Mouse (Mus musculus) thymus, postnatal 4 days (tissue): ENCODE measurements around the gene Nbeal2.

ENCODE experiments used
- DNase-seq: peaks from one replicate; pipeline ENCODE4 v3.0.0; 2021

The Nbeal2 gene

DNA sequence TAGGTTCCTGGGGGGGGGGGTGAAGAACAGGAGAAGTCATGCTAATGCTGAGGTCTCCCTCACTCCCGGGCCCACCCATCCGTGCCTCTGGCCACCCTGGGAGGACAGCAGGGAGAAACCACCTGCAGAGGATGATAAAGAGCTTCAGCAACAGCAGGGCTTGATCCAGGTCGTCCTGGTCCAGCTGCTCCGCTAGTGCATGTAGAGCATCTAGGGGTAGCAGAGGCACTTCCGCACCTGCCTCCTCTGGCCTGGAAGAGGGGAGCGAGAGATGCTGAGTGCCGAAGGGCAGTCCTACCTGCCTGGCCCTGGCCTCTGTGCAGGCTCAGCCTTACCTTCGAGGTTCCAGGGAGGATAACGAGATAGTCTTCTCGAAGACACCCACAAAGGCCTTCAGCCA lies 9.7 kb downstream of the Nbeal2 start:
- peak; percentile 51 for DNase-seq

DNA sequence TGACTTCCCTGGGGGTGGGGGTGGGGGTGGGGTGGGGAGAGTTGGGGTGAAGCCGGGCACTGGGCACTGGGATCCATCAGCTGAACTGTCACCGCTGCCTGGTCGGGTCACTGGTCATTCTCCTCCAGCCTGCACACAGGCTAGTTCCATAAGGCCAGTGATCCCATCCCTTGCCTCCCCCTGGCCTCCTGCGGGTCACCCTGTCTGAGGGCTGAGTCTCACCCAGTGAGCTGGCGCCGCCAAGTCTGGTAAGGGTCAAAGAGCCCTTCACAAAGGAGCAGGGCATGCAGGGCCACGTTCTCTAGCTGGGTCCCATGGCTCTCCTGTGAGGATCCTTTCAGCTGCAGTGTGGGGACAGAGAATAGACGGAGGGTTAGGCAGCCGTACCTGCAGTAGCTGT lies 10.2 kb downstream of the Nbeal2 start:
- DNase-seq: no peak

DNA sequence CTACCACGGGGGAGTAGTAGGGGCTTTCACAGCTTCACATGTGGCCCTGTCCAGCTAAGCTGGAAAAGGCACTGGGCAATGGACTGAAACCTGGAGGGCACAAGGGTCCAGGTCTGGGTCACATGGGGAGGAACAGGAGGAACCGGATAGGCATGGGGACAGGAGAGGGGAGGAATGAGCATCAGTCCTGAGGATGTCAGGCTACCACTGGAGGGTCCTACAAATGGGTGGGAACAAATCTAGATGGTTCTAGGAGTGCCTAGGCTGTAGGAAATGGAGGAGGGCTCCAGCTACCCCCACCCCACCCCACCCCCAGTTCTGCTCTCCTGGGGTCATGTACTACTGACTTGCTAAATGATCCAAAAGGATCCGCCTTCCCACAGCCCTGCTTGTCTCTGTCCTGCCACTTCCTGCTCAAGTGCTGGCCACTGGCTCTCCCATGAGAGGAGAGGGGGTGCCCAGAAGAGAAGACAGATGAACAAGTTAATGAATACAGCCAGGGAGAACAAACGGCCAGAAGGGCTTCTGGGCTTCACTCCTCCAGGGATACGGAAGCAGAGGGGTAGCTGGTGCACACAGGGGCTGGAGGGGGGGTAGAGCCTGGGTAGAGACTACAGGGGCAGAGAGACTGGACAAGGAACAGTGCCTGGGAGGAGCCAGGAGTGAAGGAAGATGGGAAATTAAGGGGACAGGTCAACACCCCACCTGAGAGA lies 11.0 kb downstream of the Nbeal2 start:
- no peak for DNase-seq

DNA sequence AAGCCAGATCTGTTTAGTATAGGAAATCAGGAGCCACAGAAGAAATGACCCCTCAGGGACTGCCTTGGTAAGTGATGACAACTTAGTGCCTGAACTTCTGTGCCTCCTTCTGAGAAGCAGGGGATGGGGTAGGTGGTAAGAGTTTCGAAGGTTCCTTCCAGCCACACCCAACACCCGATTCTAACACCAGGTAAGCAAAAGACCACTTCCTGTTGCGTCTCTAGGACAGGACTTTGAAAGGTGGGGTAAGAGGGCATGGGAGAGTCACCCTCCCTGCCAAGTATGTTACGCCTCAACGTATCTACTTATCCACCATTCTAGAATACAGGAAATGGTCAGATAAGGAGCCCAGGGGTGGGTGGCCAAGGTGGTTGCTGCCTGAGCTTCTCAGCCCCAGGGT lies 13.0 kb downstream of the Nbeal2 start:
- no peak for DNase-seq

DNA sequence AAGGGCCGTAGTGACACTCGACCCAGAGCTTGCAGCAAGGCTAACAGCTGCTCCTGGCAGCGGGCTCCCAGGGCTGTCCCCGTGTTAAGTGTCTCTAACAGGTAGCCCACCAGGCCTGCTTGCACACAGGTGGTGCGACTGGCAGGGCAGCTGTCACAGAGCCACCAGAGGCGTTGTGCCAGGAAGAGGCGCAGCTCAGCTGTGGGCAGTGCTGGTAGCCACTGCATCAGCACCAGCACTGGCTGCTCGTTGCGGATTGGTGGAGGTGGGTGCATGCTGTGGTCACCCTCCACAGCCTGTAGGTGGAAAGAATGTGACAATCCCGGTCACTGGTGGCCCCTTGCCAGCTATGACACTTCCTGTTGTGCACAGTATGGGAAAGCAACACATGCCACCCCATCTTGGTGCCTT lies 15.3 kb downstream of the Nbeal2 start:
- DNase-seq: no peak

DNA sequence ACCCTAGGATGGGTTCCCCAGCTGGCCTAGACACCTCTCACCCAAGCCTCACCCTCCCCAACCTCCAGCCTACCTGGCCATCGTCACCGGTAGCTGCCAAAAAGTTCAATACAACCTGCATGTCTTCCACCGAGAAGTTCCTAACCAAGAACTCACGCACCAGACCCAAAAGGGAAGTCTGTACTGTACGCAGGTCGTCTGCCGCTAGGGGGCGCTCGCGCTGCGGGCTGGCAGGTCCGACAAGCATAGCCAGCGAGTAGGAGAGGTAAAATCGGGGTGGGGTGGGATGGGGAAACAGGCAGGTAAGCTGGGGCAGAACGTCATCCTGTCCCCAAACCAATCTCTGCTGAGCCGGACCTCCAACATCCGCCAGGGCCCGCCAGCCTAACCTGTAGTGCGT lies 18.7 kb downstream of the Nbeal2 start:
- DNase-seq: peak; percentile 99

DNA sequence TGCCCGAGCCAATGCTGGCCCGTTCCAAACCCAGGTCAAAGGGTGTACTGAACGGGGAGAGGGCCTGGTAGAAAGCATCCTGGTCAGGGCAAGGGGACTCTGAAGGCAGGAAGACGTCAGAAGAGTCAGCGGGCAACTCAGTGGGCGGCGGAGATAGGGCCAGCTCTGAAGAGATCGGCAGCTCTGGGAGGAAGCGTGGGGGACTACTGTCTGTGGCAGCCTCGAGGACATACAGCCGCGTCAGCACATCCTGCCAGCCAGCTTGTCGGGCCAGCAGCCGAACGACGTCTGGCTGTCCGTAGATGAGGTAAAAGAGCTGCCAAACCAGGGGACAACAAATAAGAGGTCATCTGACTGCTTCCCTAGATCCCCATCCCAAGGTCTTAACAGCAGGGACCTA lies 20.1 kb downstream of the Nbeal2 start:
- no peak for DNase-seq

DNA sequence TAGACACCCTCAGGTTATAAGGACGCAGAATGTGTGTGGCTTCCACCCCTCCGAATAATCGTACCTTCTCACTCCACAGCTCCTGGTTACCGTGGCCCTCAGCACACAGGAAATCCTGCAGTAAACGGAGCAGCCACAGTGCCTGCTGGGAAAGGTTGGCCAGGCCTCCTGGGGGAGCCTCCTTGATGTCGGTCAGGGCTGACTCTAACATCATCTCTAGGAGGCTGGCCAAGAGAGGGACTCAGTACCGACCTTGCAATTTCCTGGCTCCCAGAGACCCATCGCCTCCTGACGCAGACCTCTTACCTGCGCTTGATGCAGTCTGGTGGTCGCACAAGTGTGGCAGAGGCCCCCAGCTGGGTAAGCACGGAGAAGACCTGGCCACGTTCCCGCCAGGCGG lies 21.3 kb downstream of the Nbeal2 start:
- no peak for DNase-seq

DNA sequence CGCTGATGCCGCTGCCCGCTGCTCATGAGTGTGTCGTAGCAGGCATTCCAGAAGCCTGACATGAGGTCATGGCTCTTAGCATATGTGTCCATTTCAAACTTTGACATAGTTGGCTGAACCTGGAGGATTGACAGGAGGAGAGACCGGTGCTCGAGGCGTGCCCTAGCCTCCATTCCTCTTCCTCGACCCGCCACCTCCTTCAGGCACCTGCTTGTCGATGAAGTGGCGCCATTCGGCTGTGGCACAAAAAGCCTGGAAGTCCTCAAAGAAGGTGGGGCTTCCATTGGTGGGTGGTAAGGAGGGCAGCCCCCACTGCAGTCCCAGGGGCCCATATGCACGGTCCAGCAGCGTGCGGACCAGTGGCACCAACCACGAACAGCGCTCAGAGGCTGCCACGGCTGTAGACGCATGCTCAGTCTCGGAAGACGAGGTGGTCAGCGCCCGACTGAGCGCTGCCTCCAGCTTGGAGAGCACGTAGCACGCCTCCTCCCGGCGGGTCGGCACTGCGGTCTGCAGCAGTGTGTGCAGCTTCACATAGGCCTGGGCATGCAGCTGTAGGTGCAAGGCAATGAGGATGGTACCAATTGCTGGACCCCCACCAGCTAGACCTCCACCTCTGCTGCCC lies 22.2 kb downstream of the Nbeal2 start:
- peak; percentile 19 for DNase-seq

DNA sequence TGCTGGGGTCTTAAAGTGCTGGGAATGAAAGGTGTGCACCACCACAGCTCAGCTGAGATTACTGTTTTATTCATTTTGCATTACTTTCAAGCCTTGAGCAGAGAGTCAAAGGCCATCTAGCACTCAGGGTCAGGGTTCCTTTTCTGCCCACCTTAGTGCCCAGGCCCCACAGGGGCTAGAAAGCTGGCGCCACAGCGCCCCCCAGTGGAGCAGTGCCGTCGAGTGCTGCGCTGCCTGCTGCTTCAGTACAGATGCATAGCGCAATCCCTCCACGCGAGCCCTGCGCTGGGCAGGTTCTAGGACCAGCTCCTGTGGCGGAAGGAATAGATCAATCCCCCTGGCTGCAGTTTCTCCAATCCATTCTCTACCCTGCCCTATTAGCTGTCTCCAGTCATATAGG lies 22.8 kb downstream of the Nbeal2 start:
- DNase-seq: peak; percentile 83

DNA sequence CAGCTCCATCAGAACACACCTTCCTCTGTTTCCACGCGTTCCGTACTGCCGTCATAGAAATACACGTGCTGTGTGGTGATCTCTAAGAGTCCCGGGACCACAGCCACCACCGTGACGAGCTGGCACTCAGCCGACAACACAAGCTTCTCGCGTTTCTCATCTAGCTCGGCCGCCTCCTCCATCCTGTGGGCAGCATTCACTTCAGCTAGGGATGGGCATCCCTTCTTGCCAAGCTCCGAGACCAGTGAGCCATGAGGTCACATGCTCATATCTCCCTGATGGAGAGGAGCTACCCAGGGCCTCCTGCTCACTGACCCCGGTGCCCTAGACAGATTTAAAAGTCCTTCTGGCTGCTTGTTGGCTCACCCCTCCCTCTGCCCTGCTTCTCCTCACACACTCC lies 23.8 kb downstream of the Nbeal2 start:
- DNase-seq: peak; percentile 6

DNA sequence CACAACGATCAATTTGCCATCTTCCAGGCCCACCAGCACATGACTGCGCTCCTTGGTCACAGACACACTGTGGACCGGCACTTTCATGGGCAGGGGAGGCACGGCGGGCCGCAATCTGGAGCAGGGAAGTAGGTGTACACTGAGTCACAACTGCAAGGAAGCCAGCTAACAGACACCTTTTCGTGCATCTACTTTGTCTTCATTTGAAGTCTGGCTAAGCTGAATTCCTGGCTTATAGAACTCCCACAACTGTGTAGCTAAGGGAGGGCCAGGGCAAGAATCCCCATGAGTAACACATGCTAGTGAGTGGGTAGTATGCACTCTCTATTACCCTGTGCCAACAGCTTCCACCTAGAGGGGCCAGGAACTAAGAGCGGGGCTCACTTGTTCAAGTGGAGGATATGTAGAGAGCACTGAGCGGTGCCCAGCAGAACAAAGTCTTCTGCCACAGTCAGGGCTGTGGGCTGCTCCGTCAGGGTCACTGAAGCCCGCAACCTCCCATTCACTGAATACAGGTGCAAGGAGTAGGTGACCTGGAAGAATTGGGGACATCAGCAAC lies 28.5 kb downstream of the Nbeal2 start:
- no peak for DNase-seq

DNA sequence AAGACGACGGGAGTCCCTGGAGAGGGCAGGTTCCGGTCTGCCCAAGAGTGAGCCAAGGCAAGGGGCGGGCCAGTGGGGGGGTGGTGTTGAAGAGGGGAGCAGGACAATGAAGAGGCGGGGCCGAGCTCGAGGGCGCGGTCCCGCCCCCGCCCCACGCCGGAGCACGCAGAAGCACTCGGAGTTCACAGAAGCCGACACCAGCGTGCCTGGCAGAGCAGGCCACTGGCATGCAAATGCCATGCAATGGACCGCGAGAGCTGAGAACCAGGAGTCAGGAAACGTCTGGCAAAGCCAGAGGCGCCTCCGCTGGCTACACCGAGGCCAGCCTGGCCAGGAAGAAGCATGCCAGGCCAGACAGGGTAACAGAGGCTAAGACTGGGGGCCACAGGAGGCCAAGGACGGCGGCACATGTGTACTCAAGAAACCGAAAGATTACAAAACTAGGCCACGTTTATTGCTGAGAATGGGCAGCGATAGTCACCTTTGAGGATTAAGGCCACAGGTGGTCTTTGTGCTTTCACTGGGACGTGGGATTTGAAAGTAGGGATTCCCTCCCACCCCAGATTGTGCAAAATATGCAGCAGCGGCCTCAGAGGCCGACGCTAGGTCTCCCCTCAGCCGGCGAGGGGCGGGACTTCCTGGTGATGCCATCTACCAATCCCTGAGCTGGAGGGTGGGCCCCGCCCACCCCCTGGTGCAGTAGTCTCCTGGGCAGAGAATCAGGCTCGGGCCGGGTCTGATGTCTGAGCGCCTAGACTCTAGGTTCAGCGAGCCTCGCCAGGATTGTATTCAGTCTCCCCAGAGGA lies 29.4 kb downstream of the Nbeal2 start, which contains the start of gene Nradd:
Gene Nradd, minus strand, starts transcription at position 92 of the 806 bp plus-strand sequence.
- DNase-seq: no peak

DNA sequence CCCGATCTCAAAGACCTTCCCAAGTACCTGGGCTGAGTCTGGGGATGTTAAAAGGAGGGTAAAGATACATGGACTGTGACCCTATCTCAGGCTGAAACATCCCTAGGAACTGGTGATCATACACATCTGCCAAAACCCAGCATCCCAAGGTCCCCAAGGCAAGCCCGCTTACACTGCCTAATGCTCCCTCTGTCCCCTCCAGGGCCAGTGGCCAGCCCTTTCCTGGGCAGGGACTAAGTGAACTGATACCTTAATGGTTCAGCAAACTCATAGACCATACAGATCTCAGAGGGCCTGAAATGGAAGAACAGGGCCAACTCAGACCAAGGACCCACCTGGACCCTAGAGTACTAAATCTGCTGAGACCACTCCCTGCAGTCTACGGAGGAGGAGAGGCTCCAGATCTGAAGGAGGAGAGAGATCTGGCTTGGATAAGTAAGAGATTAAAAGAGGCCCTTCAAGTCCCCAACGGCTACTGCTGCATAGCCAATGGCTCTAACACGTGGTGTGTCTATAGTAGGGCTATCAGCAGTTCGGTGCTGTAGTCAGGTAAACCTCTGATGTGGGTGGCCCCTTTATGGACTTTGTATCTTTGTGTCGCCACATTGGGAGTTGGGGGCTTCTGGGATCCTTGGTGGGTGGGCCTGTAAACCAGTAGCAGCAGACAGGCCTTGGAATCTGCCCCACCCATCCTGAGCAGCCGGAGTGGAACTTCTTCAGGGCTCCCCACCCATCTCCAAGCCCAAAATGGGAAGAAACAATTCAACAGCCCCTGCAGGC lies 30.4 kb downstream of the Nbeal2 start:
- no peak for DNase-seq

DNA sequence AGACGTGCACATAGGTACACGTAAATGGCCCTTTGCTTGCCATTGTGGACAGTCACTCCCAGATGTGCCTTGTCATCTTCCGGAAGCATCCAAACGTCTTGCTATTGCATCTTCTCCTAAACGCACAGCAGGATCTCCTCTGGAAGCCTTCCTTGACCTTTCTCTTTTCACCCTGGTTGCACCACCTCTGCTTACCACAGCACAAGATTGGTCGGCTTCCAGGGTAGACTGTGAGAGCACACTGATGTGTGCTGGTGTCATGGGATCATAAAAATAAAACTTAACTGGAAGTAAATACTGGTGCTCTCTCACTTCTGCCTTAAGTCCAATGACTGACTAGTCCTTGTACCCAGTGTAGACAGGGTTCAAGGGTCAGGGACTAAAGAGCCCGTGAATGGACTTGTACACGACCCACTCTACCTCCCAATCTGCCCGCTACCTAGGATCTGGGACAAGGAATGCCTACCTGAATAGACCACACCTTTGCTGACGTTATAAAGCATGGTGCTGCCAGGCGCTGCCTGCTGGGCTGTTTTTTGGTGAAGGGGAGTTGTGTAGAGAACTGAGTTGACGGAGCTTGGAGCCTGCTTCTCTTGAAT lies 31.2 kb downstream of the Nbeal2 start:
- DNase-seq: no peak

DNA sequence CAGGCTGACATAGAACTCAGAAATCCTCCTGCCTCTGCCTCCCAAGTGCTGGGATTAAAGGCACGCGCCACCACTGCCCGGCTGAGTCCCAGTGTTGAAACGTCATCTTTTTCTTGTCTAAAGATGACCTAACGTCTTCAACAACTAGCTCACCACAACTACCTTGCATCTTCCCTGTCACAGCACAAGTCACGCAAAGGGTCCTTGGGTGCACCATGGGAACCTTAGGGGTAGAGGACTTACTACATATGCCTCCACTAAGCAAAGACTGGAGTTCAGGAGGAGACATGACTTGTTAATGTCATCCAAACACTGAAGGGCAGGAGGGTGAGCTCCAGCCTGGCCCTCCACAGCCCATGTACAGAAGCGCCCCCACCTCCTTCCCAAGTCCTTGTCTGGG lies 33.3 kb downstream of the Nbeal2 start:
- no peak for DNase-seq

DNA sequence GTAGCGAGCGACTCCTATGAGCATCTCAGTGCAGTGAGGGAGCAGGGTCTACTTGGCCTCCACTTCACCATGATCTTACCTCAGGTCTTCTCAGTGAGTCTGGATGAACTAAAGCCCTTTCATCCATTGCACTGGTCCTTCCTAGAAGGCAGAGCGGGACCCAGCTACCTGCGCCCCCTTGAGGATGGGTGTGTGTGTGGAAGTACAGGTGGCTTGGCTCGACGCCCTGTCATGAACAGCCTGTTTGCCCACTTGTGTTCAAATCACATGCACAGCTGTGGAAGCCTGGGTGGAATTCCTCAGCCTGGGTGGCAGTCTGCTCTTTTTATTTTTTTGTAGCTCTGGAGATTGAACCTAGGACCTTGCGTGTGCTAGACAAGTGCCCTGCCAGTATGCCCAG lies 33.8 kb downstream of the Nbeal2 start:
- DNase-seq: peak; percentile 42

DNA sequence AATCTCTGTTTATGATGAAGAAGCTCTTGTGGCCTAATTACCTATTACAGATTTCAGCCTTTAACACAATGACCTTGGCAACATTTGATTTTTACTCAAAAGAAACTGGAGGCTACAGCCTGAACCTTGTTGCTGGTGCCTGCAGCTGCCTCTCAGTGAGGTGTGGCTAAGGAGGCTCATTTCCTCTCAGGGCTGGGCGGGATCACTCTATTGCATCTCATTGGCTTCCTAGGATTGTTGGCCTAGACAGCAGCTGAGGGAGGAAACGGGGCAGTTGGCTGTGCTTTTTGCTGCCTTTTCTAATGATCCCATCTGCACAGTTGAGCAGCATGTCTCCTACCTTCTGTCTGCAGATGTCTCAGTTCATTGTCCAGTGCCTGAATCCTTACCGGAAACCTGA lies 36.9 kb downstream of the Nbeal2 start:
- DNase-seq: peak; percentile 28

DNA sequence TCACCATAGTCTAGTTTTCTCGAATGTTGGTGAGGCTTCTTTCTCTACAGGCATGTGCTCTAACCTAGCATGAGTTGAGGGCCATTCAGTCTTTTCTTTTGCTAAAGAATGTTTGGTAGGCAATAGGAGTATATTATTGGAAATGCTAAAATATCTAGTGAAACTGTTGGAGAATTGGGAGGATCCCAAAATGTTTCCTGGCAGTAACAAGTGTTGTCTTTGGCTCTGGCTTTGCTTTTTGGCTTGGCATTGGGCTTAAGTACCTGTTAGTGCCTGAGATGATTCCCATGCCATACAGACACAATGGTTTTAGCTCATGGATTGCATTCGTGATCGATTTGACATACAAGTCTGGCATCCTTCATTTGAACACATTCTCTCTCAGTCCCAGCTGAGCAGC lies 42.5 kb downstream of the Nbeal2 start:
- no peak for DNase-seq

DNA sequence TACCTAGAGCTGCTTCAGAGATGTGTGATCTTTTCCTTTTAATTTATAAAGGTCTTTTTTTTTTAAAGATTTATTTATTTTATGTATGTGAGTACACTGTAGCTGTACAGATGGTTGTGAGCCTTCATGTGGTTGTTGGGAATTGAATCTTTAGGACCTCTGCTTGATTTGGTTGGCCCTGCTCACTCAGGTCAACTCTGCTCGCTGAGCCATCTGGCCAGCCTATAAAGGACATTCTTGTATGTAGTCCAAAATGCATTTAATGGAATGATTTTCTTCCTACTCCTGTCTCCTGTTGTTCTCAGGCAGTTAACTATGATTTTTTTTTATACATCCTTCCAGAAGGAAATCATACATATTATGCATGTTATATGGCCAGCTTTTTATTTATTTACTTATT lies 70.4 kb downstream of the Nbeal2 start:
- no peak for DNase-seq

DNA sequence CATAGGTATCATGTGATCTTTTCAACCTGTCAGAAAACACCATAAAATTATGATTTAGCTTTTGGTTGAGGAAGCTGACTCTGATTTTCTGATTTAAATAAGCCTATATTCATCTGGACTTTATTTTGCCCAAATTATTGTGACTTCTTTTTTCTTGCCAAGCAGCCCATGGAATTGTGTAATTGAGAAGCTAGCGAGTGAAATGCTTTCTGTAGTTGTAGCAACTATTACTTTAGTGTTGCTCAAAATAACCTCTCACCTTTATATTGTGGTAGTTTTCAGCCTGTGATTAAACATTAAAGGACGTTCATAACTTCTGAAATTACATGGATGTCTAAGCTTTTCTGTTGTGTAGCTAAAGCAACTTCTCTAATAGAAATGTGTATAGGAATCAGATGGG lies 71.8 kb downstream of the Nbeal2 start:
- no peak for DNase-seq
